Mouse (Mus musculus) granulocyte monocyte progenitor cell, adult 5-6 weeks (primary cell): Measurements from ENCODE around the gene Rack1. TPM values are rescaled to one million over a fixed set of nuclear protein-coding genes. Genes with fewer than 3 reads are reported as not detected.

ENCODE experiments used
- total RNA-seq, 2 experiments: library from RNA; stranded (forward) in 1 of 2; stranded (reverse) in 1 of 2; fragments of 200-712, 200-1000 nt in 1 of 2; fragments of >200 nt in 1 of 2; fragmentation: Nextera tagmentation in 1 of 2; gene quantifications; 2 replicates each; pipeline ENCODE4 v1.2.3; 2014 to 2017

Gene Rack1
- total RNA-seq, 2 experiments from 2014 or later = 1,577 to 2,435 TPM

Other genes starting within 250 kb of the Rack1 start
- 17.1 and 24.2 TPM in 2 replicates for gene Trim41, start 17.0 kb downstream of the Rack1 start, total RNA-seq (2014; fragmentation: Nextera tagmentation)
- gene Trim41, start 17.0 kb downstream of the Rack1 start, total RNA-seq (2017) = 39.4 and 50.8 TPM in 2 replicates
- gene Trim7, start 25.8 kb downstream of the Rack1 start, total RNA-seq (2014; fragmentation: Nextera tagmentation) = not detected in 2 replicates
- 0.30 and 0.41 TPM in 2 replicates for gene Trim7, start 25.8 kb downstream of the Rack1 start, total RNA-seq (2017)
- 2.9 and 10.5 TPM in 2 replicates for gene Gm12184, start 26.3 kb downstream of the Rack1 start, total RNA-seq (2014; fragmentation: Nextera tagmentation)
- 14.2 and 35.9 TPM in 2 replicates for gene Gm12184, start 26.3 kb downstream of the Rack1 start, total RNA-seq (2017)
- gene Irgm1, start 71.4 kb downstream of the Rack1 start, total RNA-seq (2014; fragmentation: Nextera tagmentation) = 27.7 and 45.0 TPM in 2 replicates
- 22.1 and 23.6 TPM in 2 replicates for gene Irgm1, start 71.4 kb downstream of the Rack1 start, total RNA-seq (2017)
- gene Gm5431, start 101.9 kb downstream of the Rack1 start, total RNA-seq (2014; fragmentation: Nextera tagmentation) = 0.58 and 1.2 TPM in 2 replicates
- 0.22 and 1.3 TPM in 2 replicates for gene Gm5431, start 101.9 kb downstream of the Rack1 start, total RNA-seq (2017)
- gene Psme2b, start 145.9 kb downstream of the Rack1 start, total RNA-seq (2014; fragmentation: Nextera tagmentation) = 14.0 and 21.4 TPM in 2 replicates
- 10.3 and 18.7 TPM in 2 replicates for gene Psme2b, start 145.9 kb downstream of the Rack1 start, total RNA-seq (2017)
- gene Olfr56, start 178.6 kb downstream of the Rack1 start, total RNA-seq (2014; fragmentation: Nextera tagmentation) = 1.7 TPM in 1 of 2 replicates, not detected in the other
- gene Olfr56, start 178.6 kb downstream of the Rack1 start, total RNA-seq (2017) = 2.1 and 2.5 TPM in 2 replicates
- gene 9930111J21Rik1, start 179.1 kb downstream of the Rack1 start, total RNA-seq (2014; fragmentation: Nextera tagmentation) = 13.1 and 13.3 TPM in 2 replicates
- 7.3 and 17.1 TPM in 2 replicates for gene 9930111J21Rik1, start 179.1 kb downstream of the Rack1 start, total RNA-seq (2017)
- gene Gm12185, start 191.9 kb downstream of the Rack1 start, total RNA-seq (2014; fragmentation: Nextera tagmentation) = not detected in 2 replicates
- gene Gm12185, start 191.9 kb downstream of the Rack1 start, total RNA-seq (2017) = 0.43 TPM in 1 of 2 replicates, not detected in the other
- gene Tgtp1, start 193.8 kb downstream of the Rack1 start, total RNA-seq (2014; fragmentation: Nextera tagmentation) = 2.3 TPM in 1 of 2 replicates, not detected in the other
- gene Tgtp1, start 193.8 kb downstream of the Rack1 start, total RNA-seq (2017) = 2.2 and 7.1 TPM in 2 replicates